21 mouse cellular contexts compared by ENCODE assay signal in genomic region chr14:48869956-48870355, GRCm38 (mm10).
"Had no signal": no experiment of that assay in that cellular context is flagged by ENCODE, and none has a peak within 500 bp of the region (broad histone marks: within the 10 kb centered on the region; RNA-seq: fewer than 3 reads in every experiment).

No protein-coding gene starts in this region.

- H3K4me3 ChIP-seq: liver, embryonic 12.5 days; lung, embryonic 15.5 days; midbrain, embryonic 10.5 days; midbrain, embryonic 12.5 days; myocyte; neural tube, embryonic 13.5 days; neural tube, embryonic 15.5 days had no signal

- H3K9ac ChIP-seq: liver, embryonic 12.5 days; liver, embryonic 14.5 days; lung, embryonic 15.5 days; midbrain, embryonic 12.5 days; neural tube, embryonic 13.5 days; neural tube, embryonic 15.5 days had no signal

- H3K4me1 ChIP-seq: liver, embryonic 12.5 days; lung, embryonic 15.5 days; midbrain, embryonic 12.5 days; neural tube, embryonic 13.5 days; neural tube, embryonic 15.5 days had no signal

- H3K9me3 ChIP-seq: liver, embryonic 12.5 days; lung, embryonic 15.5 days; midbrain, embryonic 10.5 days; midbrain, embryonic 12.5 days; neural tube, embryonic 13.5 days; neural tube, embryonic 15.5 days had no signal

- H3K27me3 ChIP-seq: liver, embryonic 12.5 days; lung, embryonic 15.5 days; midbrain, embryonic 12.5 days; neural tube, embryonic 13.5 days; neural tube, embryonic 15.5 days had no signal

- ATAC-seq: liver, embryonic 12.5 days; midbrain, embryonic 16.5 days had no signal

- H3K4me2 ChIP-seq: liver, embryonic 12.5 days; lung, embryonic 15.5 days; midbrain, embryonic 12.5 days; neural tube, embryonic 13.5 days; neural tube, embryonic 15.5 days had no signal

- H3K27ac ChIP-seq: liver, embryonic 12.5 days; liver, embryonic 14.5 days; lung, embryonic 15.5 days; midbrain, embryonic 10.5 days; midbrain, embryonic 12.5 days; neural tube, embryonic 13.5 days; neural tube, embryonic 15.5 days had no signal

- H3K36me3 ChIP-seq: liver, embryonic 12.5 days; lung, embryonic 15.5 days; midbrain, embryonic 10.5 days; midbrain, embryonic 12.5 days; neural tube, embryonic 13.5 days; neural tube, embryonic 15.5 days had no signal

- DNase-seq: lung, adult 18-20 months; lung, postnatal 14 days; lung, postnatal 4 days; midbrain, embryonic 14.5 days; retina, postnatal 1 day; right cerebral cortex, adult 18-20 months; right cerebral cortex, postnatal 25 days; right cerebral cortex, postnatal 4 days; spleen, adult 18-20 months; thymus, adult 2 months; thymus, postnatal 25 days; thymus, postnatal 4 days had no signal
